Mouse (Mus musculus) embryonic fibroblast, embryonic 13.5 days (primary cell): ENCODE data around the gene Mier3.
A peak's percentile ranks its signal among the peaks of the same experiment; 100 is the strongest.

Source experiments
- CTCF ChIP-seq: IDR thresholded peaks from 2 replicates; pipeline ENCODE4 v1.5.1; 2011; ENCODE audit warnings: mild to moderate bottlenecking, control low read depth, low read length, moderate library complexity, borderline replicate concordance; ENCODE audit not compliant: insufficient read depth
- POLR2A ChIP-seq: IDR thresholded peaks from 2 replicates; pipeline ENCODE4 v1.6.1; 2011; ENCODE audit warnings: low read depth, mild to moderate bottlenecking, control low read depth, low read length, moderate library complexity

DNA sequence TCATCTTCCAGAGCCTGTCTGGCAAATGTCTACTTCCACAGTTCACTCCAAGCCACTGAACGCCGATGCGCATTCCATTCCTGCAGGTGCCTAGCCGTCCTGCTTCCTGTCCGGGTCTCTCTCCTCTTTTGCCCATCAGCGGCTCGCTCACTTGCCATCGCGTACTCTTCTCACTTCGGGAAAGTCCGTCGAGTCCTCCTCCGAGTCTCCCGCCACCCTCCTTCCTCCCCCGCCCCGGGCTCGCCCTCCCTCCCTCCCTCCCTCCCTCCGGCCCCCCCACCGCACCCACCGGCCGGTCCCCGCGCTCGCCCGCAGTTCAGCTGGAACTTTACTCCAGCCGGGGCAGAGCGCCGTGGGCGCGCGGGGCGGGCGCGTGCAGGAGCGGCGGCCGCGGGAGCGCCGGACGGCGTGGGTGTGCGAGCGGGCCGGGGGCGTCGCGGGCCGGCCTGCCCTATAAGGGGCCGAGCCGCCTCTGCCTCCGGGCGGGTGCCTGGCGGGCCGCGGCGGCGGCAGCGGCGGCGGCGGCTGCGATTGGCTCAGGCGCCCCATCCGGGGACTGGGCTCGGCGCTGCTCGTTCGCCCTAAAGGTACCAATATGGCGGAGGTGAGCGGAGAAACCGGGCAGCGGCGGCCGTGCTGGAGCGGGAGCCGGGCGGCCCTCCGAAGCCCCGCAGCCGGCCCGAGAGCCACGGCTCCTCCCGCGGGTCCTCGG lies 5.1 kb downstream of the Mier3 start:
- TF ChIP-seq POLR2A (peak; percentile 63), CTCF (no peak)
